Mouse (Mus musculus) heart, postnatal 4 days (tissue): ENCODE measurements around the gene Ormdl1. TPM values are rescaled to one million over a fixed set of nuclear protein-coding genes. Genes with fewer than 3 reads are reported as not detected.
"Not testable (repeated sequence)": the region's sequence is repeated elsewhere in the genome, so short reads cannot be mapped to it uniquely, and the experiment has no call there.

Experiments
- DNase-seq: peaks from one replicate; pipeline ENCODE4 v3.0.0; 2021
- total RNA-seq, 2 experiments: library from RNA; stranded (reverse); gene quantifications; 2 replicates each; pipeline ENCODE4 v1.2.3; 2021

Ormdl1 gene
- 1 to 10 TPM; 7.8 to 8.0 TPM for total RNA-seq

DNA sequence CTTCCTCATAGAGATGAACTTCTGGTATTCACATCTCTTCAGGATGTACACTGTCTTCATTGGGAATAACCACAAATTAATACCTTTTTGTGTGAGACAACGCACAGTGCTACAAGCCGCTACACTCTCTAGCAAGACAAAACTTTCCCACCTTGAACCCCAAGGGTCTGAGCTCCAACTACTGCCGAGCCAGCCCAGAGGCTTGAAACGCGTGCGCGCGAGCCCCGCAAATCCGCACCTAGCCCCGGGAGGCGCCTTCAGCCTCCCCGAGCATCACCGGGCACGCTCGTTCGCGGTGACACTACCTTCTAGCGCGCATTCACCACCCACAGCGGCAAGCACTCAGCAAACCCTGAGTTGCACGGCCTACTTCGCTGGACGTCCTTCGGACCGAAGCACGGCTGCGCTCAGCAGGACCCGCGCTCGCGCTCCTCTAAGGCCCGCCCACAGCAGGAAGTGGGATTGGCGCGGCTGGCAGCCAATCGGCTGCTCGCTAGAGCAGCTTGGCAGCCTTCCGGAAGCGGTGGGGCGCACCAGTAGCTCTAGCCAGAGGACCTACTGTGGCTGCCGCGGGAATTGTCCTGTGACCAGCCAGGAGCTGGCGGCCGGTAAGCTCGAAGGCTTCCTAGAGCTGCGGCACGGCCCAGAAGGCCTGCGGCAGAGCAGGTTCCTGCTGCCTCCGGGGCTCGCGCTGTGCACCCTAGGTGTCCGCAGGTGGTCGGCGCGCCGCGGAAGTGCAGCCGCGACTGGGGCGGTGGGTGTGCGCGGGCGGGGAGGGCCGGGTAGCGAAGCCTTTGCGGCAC, at the start of gene Ormdl1, which contains the start of the genes Pms1 and Gm28778:
Gene Ormdl1 (plus strand): TSS at position 515 of the 803 bp plus-strand sequence.
Gene Pms1 (minus strand): TSS at position 438 of the 803 bp plus-strand sequence.
Gene Gm28778 (plus strand): TSS at position 531 of the 803 bp plus-strand sequence.
- peak; percentile 97 for DNase-seq

DNA sequence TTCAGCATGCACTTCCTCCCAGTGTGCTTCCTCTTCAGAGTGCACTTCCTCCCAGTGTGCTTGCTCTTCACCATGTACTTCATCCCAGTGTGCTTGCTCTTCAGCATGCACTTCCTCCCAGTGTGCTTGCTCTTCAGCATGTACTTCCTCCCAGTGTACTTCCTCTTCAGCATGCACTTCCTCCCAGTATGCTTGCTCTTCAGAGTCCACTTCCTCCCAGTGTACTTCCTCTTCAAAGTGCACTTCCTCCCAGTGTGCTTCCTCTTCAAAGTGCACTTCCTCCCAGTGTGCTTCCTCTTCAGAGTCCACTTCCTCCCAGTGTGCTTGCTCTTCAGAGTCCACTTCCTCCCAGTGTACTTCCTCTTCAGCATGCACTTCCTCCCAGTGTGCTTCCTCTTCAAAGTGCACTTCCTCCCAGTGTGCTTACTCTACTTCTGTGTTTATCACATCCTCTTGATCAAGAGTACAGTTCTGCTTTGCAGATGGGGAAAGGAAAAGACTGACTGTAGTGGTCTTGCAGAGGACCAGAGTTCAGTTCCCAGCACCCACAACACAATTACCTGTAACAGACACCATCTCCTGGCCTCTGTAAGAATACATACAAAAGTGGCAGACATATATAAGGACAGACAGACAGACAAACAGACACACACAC, 31.8 kb upstream of the Ormdl1 start:
- not testable (repeated sequence) for DNase-seq

DNA sequence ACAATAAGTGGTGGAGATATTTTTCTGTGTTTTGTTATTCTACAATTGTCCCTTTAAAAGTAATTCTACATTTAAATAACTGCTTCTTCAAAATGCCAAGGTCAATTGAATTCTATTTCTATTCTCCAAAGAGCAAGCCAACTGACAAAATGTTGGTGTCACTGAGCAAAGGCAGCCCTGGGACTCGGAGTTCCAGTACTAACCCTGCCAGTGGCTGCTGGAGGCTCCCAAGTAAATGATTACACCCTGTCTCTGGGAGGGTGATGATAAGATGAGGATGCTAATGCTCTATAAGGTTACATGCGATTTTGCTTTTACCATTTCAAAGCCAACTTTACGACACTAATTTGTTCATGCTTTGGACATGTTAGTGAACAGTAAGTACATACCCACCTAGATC, 27.0 kb upstream of the Ormdl1 start:
- DNase-seq: no peak

DNA sequence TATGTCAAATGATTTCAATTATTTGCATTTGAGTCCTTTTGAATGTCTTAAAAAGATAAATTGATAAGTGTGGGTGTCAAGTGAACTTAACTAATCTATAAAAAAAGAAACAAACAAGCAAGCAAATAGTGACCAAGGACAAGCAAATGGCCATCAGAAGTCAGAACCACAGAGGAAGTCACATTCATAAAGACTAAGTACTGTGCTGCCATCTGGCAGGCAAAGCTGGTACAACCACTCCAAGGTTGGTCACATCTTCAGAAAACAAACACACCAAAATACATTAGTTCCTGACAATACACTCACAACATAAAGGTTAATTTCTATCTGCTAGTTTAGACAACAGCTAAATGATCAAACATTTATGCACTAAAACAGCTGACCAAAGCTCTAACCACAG, 24.2 kb upstream of the Ormdl1 start:
- peak; percentile 50 for DNase-seq

DNA sequence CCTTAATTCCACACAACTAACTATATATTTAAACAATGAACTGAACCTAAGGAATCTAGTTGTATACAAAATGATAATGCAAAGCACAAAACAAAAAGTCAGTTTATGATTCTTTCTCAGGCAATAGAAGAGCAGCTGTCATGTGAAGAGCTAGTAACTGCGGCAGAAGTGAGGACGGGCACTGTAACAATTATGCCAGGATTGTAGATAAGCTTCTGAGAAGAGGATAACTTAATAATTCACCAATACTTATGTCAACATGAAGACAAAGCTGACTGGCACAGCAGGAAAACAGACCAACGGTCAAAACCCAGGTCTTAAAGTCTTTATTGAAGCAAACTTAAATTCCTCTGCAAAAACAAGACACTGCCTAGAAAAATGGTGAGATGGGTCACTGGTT, 5.7 kb upstream of the Ormdl1 start:
- no peak for DNase-seq

DNA sequence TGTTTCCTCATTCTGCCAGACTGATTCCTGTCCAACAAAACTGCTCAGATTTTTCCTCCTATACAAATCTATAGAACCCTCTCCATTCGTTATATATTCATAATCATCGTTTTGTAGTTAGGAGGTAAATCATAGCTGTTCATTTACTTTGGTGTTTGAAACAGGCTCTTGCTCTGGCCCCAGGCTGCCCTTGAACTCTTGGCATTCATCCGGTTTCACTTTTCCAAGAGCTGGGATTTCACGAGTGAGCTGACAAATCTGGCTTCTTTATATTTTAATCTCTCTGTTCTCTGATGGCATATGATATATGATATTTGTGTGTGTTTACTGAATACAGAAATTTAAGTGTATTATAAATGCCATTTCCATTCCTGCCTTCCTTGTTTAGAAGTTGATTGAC, 3.6 kb downstream of the Ormdl1 start:
- DNase-seq: no peak

DNA sequence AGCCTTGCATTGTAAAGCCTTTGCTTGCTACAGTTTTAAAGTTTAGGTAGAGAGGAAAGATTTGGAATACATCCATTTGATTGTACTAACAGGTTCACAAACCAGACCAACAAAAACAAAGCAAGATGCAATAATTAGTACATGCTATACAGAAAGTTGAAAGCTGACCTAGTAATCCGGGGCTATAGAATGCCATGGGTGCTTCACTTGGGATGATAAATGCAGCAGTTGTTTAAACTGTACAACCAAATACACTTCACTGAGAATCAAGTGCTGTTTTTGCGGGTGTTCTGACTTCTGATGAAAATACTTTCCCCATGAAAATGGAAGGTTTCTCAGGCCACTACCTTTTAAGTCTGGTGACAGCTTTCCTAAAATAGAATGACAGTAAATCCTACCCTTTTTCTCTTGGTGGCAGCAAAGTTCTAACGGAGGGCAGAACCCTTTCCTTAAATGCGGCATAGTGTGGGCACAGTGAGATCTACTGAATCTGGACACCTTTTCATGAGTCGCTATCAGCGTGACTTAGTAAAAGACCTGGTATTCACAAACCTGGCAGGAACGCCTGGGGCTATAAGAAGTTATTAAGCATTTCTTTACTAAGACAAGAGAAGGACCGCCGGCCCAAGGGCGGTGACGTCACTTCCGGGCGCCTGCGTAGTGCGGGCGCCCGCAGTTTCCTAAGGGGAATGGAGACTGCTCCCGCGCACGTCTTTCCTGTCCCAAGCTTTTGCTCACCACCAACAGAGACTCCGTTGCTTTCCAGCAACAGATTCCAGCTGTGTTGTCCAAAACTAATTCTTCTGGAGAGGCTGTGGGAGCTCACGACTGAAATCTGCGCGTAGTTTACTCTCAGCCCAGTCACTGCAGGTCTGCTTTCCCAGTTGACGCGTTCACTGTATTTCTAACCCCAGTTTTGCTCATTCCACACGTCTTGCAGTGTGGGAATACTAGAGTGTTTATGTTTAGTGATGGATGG, 16.4 kb downstream of the Ormdl1 start, which contains the start of gene Osgepl1:
Gene Osgepl1 (plus strand): TSS at position 636 of the 979 bp plus-strand sequence.
- peak; percentile 88 for DNase-seq

DNA sequence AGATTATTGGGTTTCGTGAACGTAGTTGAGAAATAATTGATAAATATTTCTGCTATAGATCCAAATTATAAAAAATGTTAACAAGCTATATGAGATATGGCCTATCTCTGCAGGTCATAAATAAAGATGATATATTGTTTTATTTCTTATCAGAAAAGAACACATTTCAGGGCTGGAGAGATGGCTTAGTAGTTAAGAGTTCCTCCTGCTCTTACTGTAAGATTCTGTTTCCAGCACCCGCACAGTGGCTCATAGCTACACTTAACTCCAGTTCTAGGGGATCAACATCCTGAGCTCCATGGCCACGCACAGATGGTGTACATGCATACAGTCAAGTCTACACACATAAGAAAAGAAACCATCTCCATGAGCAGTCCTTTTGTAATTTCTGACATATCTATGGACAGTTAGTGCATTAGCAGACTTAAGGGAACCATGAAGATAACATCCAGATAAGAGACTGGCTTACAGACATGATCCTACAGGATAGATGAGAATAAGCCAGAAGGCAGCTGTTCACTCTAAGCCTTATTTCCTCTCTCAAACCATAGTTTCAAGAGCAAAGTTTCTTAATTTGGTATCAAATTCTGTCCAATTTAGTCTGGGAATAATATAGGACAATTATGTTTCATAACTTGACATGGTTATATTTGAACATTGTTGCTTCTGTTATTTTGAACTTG, 24.9 kb downstream of the Ormdl1 start:
- no peak for DNase-seq

DNA sequence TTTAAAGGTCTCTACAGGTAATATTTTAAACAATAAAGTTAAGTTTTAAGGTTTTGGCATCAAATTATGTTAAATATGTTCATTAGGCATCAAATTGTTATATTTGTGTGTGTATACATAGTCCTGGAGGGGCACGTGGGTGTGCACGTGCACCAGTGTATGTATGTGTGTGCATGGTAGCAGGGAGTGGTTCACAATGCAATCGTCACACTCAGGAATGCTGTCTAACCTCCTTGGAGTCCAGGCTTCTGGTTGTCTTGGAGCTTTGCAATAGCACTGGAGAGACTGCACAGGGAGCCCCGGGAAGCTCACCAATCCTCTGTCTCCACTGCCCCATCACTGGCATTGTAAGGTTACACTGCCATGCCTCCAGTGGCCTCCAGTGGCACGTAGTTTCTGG, 26.4 kb downstream of the Ormdl1 start:
- no peak for DNase-seq

DNA sequence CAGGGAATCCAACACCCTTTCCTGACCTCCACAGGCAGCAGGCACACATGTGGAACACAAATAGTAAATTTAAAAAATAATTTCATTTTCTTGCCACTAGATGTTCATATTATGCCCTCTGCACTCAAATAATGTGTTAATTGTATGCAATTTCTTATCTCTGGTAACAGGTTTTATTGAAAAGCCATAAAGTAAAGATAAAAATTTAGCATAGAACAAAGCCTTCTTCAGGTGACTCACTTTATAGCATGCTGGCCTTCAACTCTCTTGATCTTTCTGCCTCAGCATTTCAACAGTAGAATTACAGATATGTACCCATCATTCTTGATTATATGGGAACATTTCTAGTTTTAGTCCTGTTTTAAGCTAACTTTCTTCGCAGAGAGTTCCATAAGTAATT, 27.4 kb downstream of the Ormdl1 start:
- no peak for DNase-seq

DNA sequence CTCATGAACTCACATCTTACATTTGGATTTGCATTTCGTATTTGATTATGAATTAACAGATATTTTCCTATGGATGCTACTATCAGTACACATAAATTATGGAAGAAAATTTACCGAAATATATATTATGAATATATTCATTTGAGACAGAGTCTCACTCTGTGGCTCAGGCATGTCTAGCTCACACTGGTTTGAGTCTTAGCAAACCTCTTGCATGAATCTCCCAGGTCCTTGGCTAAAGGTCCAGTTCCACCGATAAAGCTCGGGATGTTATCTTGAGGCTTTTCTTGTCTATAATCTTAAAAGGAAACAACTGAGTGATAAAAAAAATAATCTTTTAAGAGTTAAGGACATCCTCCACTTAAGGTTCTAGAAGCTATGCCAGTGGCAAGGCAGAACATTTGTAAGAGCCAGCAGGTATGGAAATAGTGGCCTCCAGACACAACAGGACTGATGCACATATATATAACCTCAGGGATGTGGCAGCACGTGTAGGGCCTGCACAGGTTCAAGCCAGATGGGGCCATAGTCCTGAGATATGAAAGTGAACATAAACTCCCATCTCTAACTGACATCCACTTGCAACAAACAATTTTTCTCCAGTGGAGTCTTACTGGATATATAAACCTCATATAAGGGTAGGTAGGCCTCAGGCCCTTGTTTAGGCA, 28.1 kb downstream of the Ormdl1 start:
- DNase-seq: no peak

DNA sequence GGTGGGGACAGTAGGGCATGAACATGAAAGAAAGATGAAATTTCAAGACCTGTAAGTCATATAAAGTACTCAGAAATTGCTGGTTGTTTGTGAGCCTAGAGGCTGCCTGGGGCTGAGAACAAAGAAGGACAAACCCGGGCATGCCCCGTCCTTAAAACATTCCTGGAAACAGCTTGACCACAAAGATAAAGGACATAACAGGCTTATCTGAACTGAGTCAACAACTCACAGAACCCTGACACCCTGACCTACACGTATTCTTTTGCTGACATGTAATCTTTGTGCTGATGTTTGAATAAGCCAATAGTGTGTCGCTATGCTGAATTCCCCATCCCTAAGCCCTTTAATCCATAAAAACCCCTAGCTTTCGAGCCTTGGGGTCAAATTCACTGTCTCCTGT, 36.6 kb downstream of the Ormdl1 start:
- DNase-seq: not testable (repeated sequence)

DNA sequence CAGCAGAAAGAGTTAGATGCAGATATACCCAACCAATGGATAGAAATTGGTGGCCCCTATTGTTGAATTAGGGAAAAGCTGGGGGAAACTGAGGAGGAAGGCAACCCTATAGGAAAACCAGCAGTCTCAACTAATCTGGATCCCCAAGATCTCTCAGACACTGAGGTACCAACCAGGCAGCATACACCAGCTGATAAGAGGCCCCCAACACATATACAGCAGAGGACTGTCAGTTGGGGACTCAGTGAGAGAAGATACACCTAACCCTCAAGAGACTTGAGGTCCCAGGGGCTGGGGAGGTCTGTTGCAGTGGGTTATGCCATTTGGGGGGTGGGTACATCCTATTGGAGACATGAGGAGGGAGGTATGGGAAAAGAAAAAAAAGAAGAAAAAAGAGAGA, 38.6 kb downstream of the Ormdl1 start:
- DNase-seq: no peak

DNA sequence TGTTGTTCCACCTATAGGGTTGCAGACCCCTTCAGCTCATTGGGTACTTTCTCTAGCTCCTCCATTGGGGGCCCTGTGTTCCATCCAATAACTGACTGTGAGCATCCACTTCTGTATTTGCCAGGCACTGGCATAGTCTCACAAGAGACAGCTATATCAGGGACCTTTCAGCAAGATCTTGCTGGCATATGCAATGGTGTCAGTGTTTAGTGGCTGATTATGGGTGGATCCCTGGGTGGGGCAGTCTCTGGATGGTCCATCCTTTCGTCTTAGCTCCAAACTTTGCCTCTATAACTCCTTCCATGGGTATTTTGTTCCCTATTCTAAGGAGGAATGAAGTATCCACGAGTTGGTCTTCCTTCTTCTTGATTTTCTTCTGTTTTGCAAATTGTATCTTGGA, 40.5 kb downstream of the Ormdl1 start:
- DNase-seq: not testable (repeated sequence)

DNA sequence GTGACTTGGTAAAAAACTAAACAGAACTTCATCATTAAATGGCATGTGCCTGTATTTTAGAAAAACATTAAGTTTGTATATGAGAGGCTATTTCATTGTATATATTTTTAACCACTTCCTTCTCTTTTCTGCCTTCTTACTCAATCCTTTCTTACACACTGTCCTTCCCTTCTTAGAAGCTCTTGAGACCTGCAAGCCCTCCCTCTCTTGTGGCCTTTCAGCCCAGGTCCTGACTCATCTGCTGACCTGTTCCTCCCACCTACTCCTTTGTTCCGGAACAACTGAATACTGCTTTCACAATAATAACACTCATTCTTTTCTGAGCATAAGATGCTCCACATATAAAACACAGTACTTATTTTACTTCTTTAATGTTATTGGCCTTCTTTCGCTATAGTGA, 44.2 kb downstream of the Ormdl1 start:
- DNase-seq: no peak

DNA sequence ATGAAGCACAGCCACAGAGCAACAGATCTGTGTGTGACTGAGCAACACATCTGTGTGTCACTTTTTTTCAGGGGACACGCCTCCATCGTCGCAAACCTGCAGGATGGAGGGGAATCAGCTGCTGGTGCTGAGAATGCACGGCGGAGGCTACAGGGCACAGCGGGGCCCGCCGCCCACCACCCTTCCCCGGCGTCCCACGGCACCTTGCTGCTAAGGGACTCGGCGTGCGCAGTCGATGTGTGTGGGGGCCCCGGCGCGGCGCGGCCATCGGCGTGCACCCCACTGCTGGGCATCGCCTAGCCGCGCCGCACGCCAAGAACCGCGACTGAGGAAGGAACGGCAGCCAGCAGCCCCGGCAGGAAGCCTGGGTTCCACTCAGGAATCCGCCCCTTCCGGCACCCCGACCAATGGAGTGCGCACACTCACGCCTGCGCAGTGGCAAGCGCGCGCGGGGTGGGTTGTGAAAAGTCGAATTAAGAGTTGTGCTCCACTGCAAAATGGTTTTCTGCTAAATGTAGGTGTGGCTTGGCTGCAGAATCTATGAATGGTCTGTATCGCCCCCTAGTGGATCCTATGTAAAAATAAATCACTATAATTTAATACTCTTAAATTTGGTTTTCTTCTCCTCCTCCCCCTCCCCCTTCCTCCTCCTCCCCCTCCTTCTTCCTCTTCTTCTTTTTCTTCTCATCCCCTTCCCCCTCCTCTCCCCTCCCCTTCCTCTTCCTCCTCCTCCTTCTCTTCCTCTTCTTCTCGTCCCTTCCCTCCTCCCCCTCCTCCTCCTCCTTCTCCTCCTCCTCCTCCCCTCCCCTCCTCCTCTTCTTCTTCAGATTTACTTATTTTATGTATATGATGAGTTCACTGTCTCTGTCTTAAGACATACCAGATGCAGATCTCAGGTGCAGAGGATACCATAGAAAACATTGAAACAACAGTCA, 55.7 kb downstream of the Ormdl1 start, which contains the start of the genes Asdurf, Gm28551 and Asnsd1:
Gene Asdurf (minus strand): TSS at position 293 of the 935 bp plus-strand sequence.
Gene Gm28551 (minus strand): TSS at position 341 of the 935 bp plus-strand sequence.
Gene Asnsd1 (minus strand): TSS at position 426 of the 935 bp plus-strand sequence.
- DNase-seq: peak; percentile 99

DNA sequence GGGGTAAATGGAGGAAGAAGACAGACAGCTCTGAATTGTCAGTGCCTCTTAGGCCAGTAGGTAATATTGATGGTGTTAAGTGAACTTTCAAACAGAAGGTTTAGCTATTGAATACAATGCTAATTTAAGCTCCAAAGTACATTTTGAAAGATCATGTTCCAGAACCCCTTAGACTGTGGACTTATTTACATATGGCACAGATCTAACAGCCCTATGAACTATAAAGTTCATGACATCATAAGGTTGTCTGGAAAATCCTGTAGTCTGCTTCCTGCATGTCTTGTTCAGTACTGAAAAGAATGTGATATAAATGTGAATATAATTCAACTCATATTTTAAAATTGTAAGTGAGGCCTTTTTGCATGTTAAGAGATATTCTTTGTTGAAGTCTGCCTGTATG, 62.1 kb downstream of the Ormdl1 start:
- no peak for DNase-seq
